Mouse (Mus musculus): ENCODE measurements around the gene Nqo2. TPM values are rescaled to one million over a fixed set of nuclear protein-coding genes. Genes with fewer than 3 reads are reported as not detected.
"Not testable (repeated sequence)": the region's sequence is repeated elsewhere in the genome, so short reads cannot be mapped to it uniquely, and the experiment has no call there.

Gene Nqo2
- 21.6 and 22.3 TPM in 2 replicates for polyA plus RNA-seq (2016; fragmentation: Nextera tagmentation; extraction: Ambion mirVana)

- WGBS = 3% methylated on average over 22 of the region's 22 CpGs
- Histone ChIP-seq H3K4me1 (peaks cover 17% of the 10 kb centered on the region), H3K4me3 (peak within 1 kb of the TSS; percentile 66), H3K9me3 (replicated peaks) (no peaks in the 10 kb centered on the region), H3K36me3 (no peaks in the 10 kb centered on the region), H3K27ac (replicated peaks) (peak within 1 kb of the TSS; percentile 90), H3K27me3 (ENCODE audit: low read depth, poor library complexity, severe bottlenecking) (no peaks in the 10 kb centered on the region)
- peak; percentile 83 for DNase-seq (ENCODE audit: low spot score)
These were observed at the start of gene Nqo2 for GRCm38 (mm10) chr13:33964206-33965046. TSS of gene Nqo2 (plus strand) at chr13:33964687.

- Histone ChIP-seq H3K4me3 (no peak overlapping the region), H3K36me3 (peaks cover 28% of the 10 kb centered on the region), H3K4me1 (no peaks in the 10 kb centered on the region), H3K27me3 (ENCODE audit: low read depth, poor library complexity, severe bottlenecking) (no peaks in the 10 kb centered on the region), H3K27ac (replicated peaks) (no peak overlapping the region), H3K9me3 (replicated peaks) (no peaks in the 10 kb centered on the region)
- 90% methylated on average over 6 of the region's 6 CpGs for WGBS
- no peak for DNase-seq (ENCODE audit: low spot score)
These were observed 43.4 kb upstream of the Nqo2 start for GRCm38 (mm10) chr13:33921041-33921440.

GRCm38 (mm10) chr13:33921699-33922098, 42.8 kb upstream of the Nqo2 start:
- DNase-seq (ENCODE audit: low spot score) = peak; percentile 1
- H3K4me3 ChIP-seq = no peak overlapping the region
- H3K27me3 ChIP-seq (ENCODE audit: low read depth, poor library complexity, severe bottlenecking) = no peaks in the 10 kb centered on the region
- H3K36me3 ChIP-seq = peaks cover 28% of the 10 kb centered on the region
- no peak overlapping the region for H3K27ac ChIP-seq (replicated peaks)
- no peaks in the 10 kb centered on the region for H3K4me1 ChIP-seq
- H3K9me3 ChIP-seq (replicated peaks) = no peaks in the 10 kb centered on the region
- WGBS = 91% methylated on average over 5 of the region's 5 CpGs

- H3K4me3 ChIP-seq = no peak overlapping the region
These were observed 34.2 kb upstream of the Nqo2 start for GRCm38 (mm10) chr13:33930281-33930680.

GRCm38 (mm10) chr13:33930912-33931311, 33.6 kb upstream of the Nqo2 start:
- WGBS = 83% methylated on average over 3 of the region's 3 CpGs
- Histone ChIP-seq H3K9me3 (replicated peaks) (no peaks in the 10 kb centered on the region), H3K27me3 (ENCODE audit: low read depth, poor library complexity, severe bottlenecking) (no peaks in the 10 kb centered on the region), H3K4me1 (peaks cover 8% of the 10 kb centered on the region), H3K36me3 (no peaks in the 10 kb centered on the region), H3K27ac (replicated peaks) (no peak overlapping the region), H3K4me3 (no peak overlapping the region)
- no peak for DNase-seq (ENCODE audit: low spot score)

More at GRCm38 (mm10) chr13:33930281-33930680, 34.2 kb upstream of the Nqo2 start:
- H3K27me3 ChIP-seq (ENCODE audit: low read depth, poor library complexity, severe bottlenecking) = no peaks in the 10 kb centered on the region
- no peaks in the 10 kb centered on the region for H3K36me3 ChIP-seq
- WGBS = 73% methylated on average over 2 of the region's 2 CpGs
- no peak overlapping the region for H3K27ac ChIP-seq (replicated peaks)
- H3K9me3 ChIP-seq (replicated peaks) = no peaks in the 10 kb centered on the region
- no peak for DNase-seq (ENCODE audit: low spot score)
- H3K4me1 ChIP-seq = peaks cover 1% of the 10 kb centered on the region

- Histone ChIP-seq H3K4me1 (peaks cover 12% of the 10 kb centered on the region), H3K9me3 (replicated peaks) (no peaks in the 10 kb centered on the region), H3K36me3 (no peaks in the 10 kb centered on the region), H3K27me3 (ENCODE audit: low read depth, poor library complexity, severe bottlenecking) (peaks cover 7% of the 10 kb centered on the region; the same call in 1 of the 2 replicates), H3K4me3 (no peak overlapping the region), H3K27ac (replicated peaks) (no peak overlapping the region)
- DNase-seq (ENCODE audit: low spot score) = no peak
- 78% methylated on average over 6 of the region's 6 CpGs for WGBS
These were observed 29.7 kb upstream of the Nqo2 start for GRCm38 (mm10) chr13:33934743-33935142.

GRCm38 (mm10) chr13:33935465-33936181, 28.9 kb upstream of the Nqo2 start:
- peaks cover 12% of the 10 kb centered on the region for H3K4me1 ChIP-seq
- peak; percentile 65 for DNase-seq (ENCODE audit: low spot score)
- peak overlapping the region; percentile 85 for H3K27ac ChIP-seq (replicated peaks)
- peaks cover 7% of the 10 kb centered on the region; the same call in 1 of the 2 replicates for H3K27me3 ChIP-seq (ENCODE audit: low read depth, poor library complexity, severe bottlenecking)
- WGBS = under 1% methylated on average over 44 of the region's 44 CpGs
- H3K36me3 ChIP-seq = no peaks in the 10 kb centered on the region
- peak overlapping the region; percentile 71 for H3K4me3 ChIP-seq
- H3K9me3 ChIP-seq (replicated peaks) = no peaks in the 10 kb centered on the region

GRCm38 (mm10) chr13:33937151-33937550, 27.3 kb upstream of the Nqo2 start:
- DNase-seq (ENCODE audit: low spot score) = no peak
- Histone ChIP-seq H3K36me3 (no peaks in the 10 kb centered on the region), H3K4me1 (peaks cover 12% of the 10 kb centered on the region), H3K27ac (replicated peaks) (no peak overlapping the region), H3K27me3 (ENCODE audit: low read depth, poor library complexity, severe bottlenecking) (peaks cover 7% of the 10 kb centered on the region; the same call in 1 of the 2 replicates), H3K9me3 (replicated peaks) (no peaks in the 10 kb centered on the region), H3K4me3 (no peak overlapping the region)
- 96% methylated on average over 5 of the region's 5 CpGs for WGBS

GRCm38 (mm10) chr13:33937587-33937986, 26.9 kb upstream of the Nqo2 start:
- H3K36me3 ChIP-seq; H3K27me3 ChIP-seq (ENCODE audit: low read depth, poor library complexity, severe bottlenecking); H3K27ac ChIP-seq (replicated peaks); H3K4me3 ChIP-seq; DNase-seq (ENCODE audit: low spot score); H3K9me3 ChIP-seq (replicated peaks): not testable (repeated sequence)
- H3K4me1 ChIP-seq = peaks cover 12% of the 10 kb centered on the region

- H3K27ac ChIP-seq (replicated peaks) = no peak overlapping the region
- WGBS = 86% methylated on average over 5 of the region's 5 CpGs
- DNase-seq (ENCODE audit: low spot score) = no peak
- no peaks in the 10 kb centered on the region for H3K36me3 ChIP-seq
- no peaks in the 10 kb centered on the region for H3K9me3 ChIP-seq (replicated peaks)
- H3K4me3 ChIP-seq = no peak overlapping the region
- no peaks in the 10 kb centered on the region for H3K4me1 ChIP-seq
- peaks cover 5% of the 10 kb centered on the region; the same call in 1 of the 2 replicates for H3K27me3 ChIP-seq (ENCODE audit: low read depth, poor library complexity, severe bottlenecking)
These were observed 23.1 kb upstream of the Nqo2 start for GRCm38 (mm10) chr13:33941288-33941808.

- Histone ChIP-seq H3K4me3 (no peak overlapping the region), H3K36me3 (no peaks in the 10 kb centered on the region), H3K9me3 (replicated peaks) (no peaks in the 10 kb centered on the region), H3K27me3 (ENCODE audit: low read depth, poor library complexity, severe bottlenecking) (no peaks in the 10 kb centered on the region), H3K27ac (replicated peaks) (no peak overlapping the region), H3K4me1 (no peaks in the 10 kb centered on the region)
- WGBS = 46% methylated on average over 4 of the region's 4 CpGs
- DNase-seq (ENCODE audit: low spot score) = peak; percentile 27
These were observed 22.2 kb upstream of the Nqo2 start for GRCm38 (mm10) chr13:33942212-33942779.

GRCm38 (mm10) chr13:33951308-33952074, 13.0 kb upstream of the Nqo2 start:
- no peaks in the 10 kb centered on the region for H3K4me1 ChIP-seq
- no peaks in the 10 kb centered on the region for H3K36me3 ChIP-seq
- no peak for DNase-seq (ENCODE audit: low spot score)
- H3K27ac ChIP-seq (replicated peaks) = no peak overlapping the region
- WGBS = 86% methylated on average over 4 of the region's 4 CpGs
- no peaks in the 10 kb centered on the region for H3K27me3 ChIP-seq (ENCODE audit: low read depth, poor library complexity, severe bottlenecking)
- H3K9me3 ChIP-seq (replicated peaks) = no peaks in the 10 kb centered on the region
- H3K4me3 ChIP-seq = no peak overlapping the region

Data from midbrain, embryonic 10.5 days (tissue).